Mouse (Mus musculus) right cerebral cortex, postnatal 36 days (tissue): Measurements from ENCODE around the gene Osgep.
A peak's percentile ranks its signal among the peaks of the same experiment; 100 is the strongest.
"Not testable (repeated sequence)": the region's sequence is repeated elsewhere in the genome, so short reads cannot be mapped to it uniquely, and the experiment has no call there.

Experiments
- DNase-seq, 2 experiments: peaks; one replicate each; pipeline ENCODE4 v3.0.0; 2022; ENCODE audit warnings: low spot score in 2 of 2, mixed read lengths in 1 of 2

Gene Osgep

GRCm38 (mm10) chr14:50924281-50925064 lies at the start of gene Osgep, which contains the start of gene Apex1:
Gene Osgep (minus strand): TSS chr14:50924893.
Gene Apex1 (plus strand): TSS chr14:50924968.
- DNase-seq = peak; percentile 97

GRCm38 (mm10) chr14:50973700-50974099 lies 49.0 kb upstream of the Osgep start:
- no peak for DNase-seq

GRCm38 (mm10) chr14:50973054-50973453 lies 48.4 kb upstream of the Osgep start:
- not testable (repeated sequence) for DNase-seq

- no peak for DNase-seq
Measured at GRCm38 (mm10) chr14:50970822-50971221, 46.1 kb upstream of the Osgep start.

- peak; percentile 29 to 39 for DNase-seq
Measured at GRCm38 (mm10) chr14:50969558-50970544, 45.2 kb upstream of the Osgep start.

GRCm38 (mm10) chr14:50969041-50969440 lies 44.3 kb upstream of the Osgep start:
- DNase-seq = no peak

GRCm38 (mm10) chr14:50968216-50968980 lies 43.7 kb upstream of the Osgep start:
- no peak for DNase-seq

- DNase-seq = not testable (repeated sequence)
Measured at GRCm38 (mm10) chr14:50958289-50958995, 33.7 kb upstream of the Osgep start.

- DNase-seq = not testable (repeated sequence)
Measured at GRCm38 (mm10) chr14:50957146-50957545, 32.5 kb upstream of the Osgep start.

- not testable (repeated sequence) for DNase-seq
Measured at GRCm38 (mm10) chr14:50956724-50957123, 32.0 kb upstream of the Osgep start.

GRCm38 (mm10) chr14:50955942-50956508 lies 31.3 kb upstream of the Osgep start, which contains the start of gene Pnp2:
Gene Pnp2 (plus strand): TSS chr14:50955992.
- peak; percentile 14 to 28 for DNase-seq

- no peak for DNase-seq
Measured at GRCm38 (mm10) chr14:50955487-50955886, 30.8 kb upstream of the Osgep start.

GRCm38 (mm10) chr14:50945526-50945925 lies 20.8 kb upstream of the Osgep start:
- DNase-seq = not testable (repeated sequence)

- not testable (repeated sequence) for DNase-seq
Measured at GRCm38 (mm10) chr14:50945081-50945480, 20.4 kb upstream of the Osgep start.

- DNase-seq = not testable (repeated sequence)
Measured at GRCm38 (mm10) chr14:50944668-50945033, 20.0 kb upstream of the Osgep start.

- peak; percentile 83 for DNase-seq
Measured at GRCm38 (mm10) chr14:50943932-50944667, 19.4 kb upstream of the Osgep start, which contains the start of gene Gm49342. Gene Gm49342 (plus strand): TSS chr14:50944517.

GRCm38 (mm10) chr14:50938940-50939339 lies 14.2 kb upstream of the Osgep start:
- DNase-seq = no peak

- no peak for DNase-seq
Measured at GRCm38 (mm10) chr14:50938119-50938908, 13.6 kb upstream of the Osgep start.

GRCm38 (mm10) chr14:50936649-50937048 lies 12.0 kb upstream of the Osgep start:
- DNase-seq = no peak
